In genomic region chr12:80290483-80290882, GRCm38 (mm10) we compare ENCODE assay signal across 16 mouse cellular contexts.
"Had no signal": no experiment of that assay in that cellular context is flagged by ENCODE, and none has a peak within 500 bp of the region (broad histone marks: within the 10 kb centered on the region; RNA-seq: fewer than 3 reads in every experiment).

No protein-coding gene starts in this region.

- H3K36me3 ChIP-seq: lung, embryonic 15.5 days; midbrain, embryonic 13.5 days; midbrain, embryonic 15.5 days; neural tube, embryonic 12.5 days; stomach, embryonic 15.5 days had no signal

- H3K9ac ChIP-seq: lung, embryonic 15.5 days; midbrain, embryonic 13.5 days; midbrain, embryonic 15.5 days; neural tube, embryonic 12.5 days; stomach, embryonic 15.5 days had no signal

- H3K27me3 ChIP-seq: lung, embryonic 15.5 days; midbrain, embryonic 13.5 days; midbrain, embryonic 15.5 days; neural tube, embryonic 12.5 days; stomach, embryonic 15.5 days had no signal

- H3K9me3 ChIP-seq: lung, embryonic 15.5 days; midbrain, embryonic 13.5 days; midbrain, embryonic 15.5 days; neural tube, embryonic 12.5 days; stomach, embryonic 15.5 days had no signal

- H3K27ac ChIP-seq: lung, embryonic 15.5 days; macrophage; midbrain, embryonic 13.5 days; midbrain, embryonic 15.5 days; neural tube, embryonic 12.5 days; stomach, embryonic 15.5 days; stomach, postnatal 0 days had no signal

- DNase-seq: lung, adult 2 months; lung, postnatal 36 days; retina, postnatal 1 day; right cerebral cortex, postnatal 4 days; spleen, adult 18-20 months; thymus, adult 2 months; thymus, postnatal 25 days; thymus, postnatal 4 days had no signal

- H3K4me1 ChIP-seq: lung, embryonic 15.5 days; midbrain, embryonic 15.5 days; neural tube, embryonic 12.5 days; stomach, embryonic 15.5 days had no signal

- H3K4me3 ChIP-seq: lung, embryonic 15.5 days; megakaryocyte, embryonic 14.5 days; midbrain, embryonic 13.5 days; midbrain, embryonic 15.5 days; neural tube, embryonic 12.5 days; stomach, embryonic 15.5 days had no signal
